Mouse (Mus musculus) intestine, embryonic 14.5 days (tissue): ENCODE data around the gene Nrap. TPM values are rescaled to one million over a fixed set of nuclear protein-coding genes. Genes with fewer than 3 reads are reported as not detected.

ENCODE experiments used
- ATAC-seq: fragments of 200-750 bp; cut with Nextera tagmentation; replicated peaks from 2 replicates; pipeline ENCODE4 v1.8.0; 2017; ENCODE audit warnings: low read depth, moderate number of reproducible peaks, moderate TSS enrichment, moderate library complexity; ENCODE audit not compliant: low FRiP score, low TSS enrichment
- DNase-seq: peaks from one replicate; pipeline ENCODE4 v3.0.0-alpha.2; 2018; ENCODE audit warnings: low spot score
- H3K27ac ChIP-seq: fragments of 300-500 bp; sonication (generic); 2 replicates; pipeline ENCODE4 v1.5.1; 2014; ENCODE audit warnings: low read depth, mild to moderate bottlenecking, control low read depth
- H3K27me3 ChIP-seq: fragments of 300-500 bp; sonication (generic); replicated peaks from 2 replicates; pipeline ENCODE4 v1.6.1; 2014; ENCODE audit warnings: low read length, control low read depth; ENCODE audit not compliant: control insufficient read depth, insufficient read depth
- H3K36me3 ChIP-seq: fragments of 300-500 bp; sonication (generic); 2 replicates; pipeline ENCODE4 v1.6.1; 2014; ENCODE audit warnings: low read length, control low read depth; ENCODE audit not compliant: control insufficient read depth, insufficient read depth
- H3K4me1 ChIP-seq: fragments of 300-500 bp; sonication (generic); replicated peaks from 2 replicates; pipeline ENCODE4 v1.6.1; 2014; ENCODE audit warnings: low read length, control low read depth, mixed read lengths; ENCODE audit not compliant: control insufficient read depth, insufficient read depth
- H3K4me2 ChIP-seq: fragments of 300-500 bp; sonication (generic); 2 replicates; pipeline ENCODE4 v1.6.1; 2014; ENCODE audit warnings: low read length
- H3K4me3 ChIP-seq: fragments of 300-500 bp; sonication (generic); 2 replicates; pipeline ENCODE4 v1.5.1; 2014; ENCODE audit warnings: low read depth, low read length, control low read depth, mixed read lengths
- H3K9ac ChIP-seq: fragments of 300-500 bp; sonication (generic); 2 replicates; pipeline ENCODE4 v1.6.1; 2014; ENCODE audit warnings: mild to moderate bottlenecking, low read length
- H3K9me3 ChIP-seq: fragments of 300-500 bp; sonication (generic); 2 replicates; pipeline ENCODE4 v1.6.1; 2016; ENCODE audit warnings: low read length, control low read depth; ENCODE audit not compliant: control insufficient read depth
- WGBS: fragments of 180-500 bp; shearing (Covaris S2); extraction: QIAGEN DNeasy Blood & Tissue Kit; methylation state at CpG from one replicate; pipeline ENCODE4 v1.1.7; 2014; 5-methylcytosine and 5-hydroxymethylcytosine counted together
- polyA plus RNA-seq: library from polyadenylated mRNA; unstranded; fragments of >200 nt; fragmentation: Nextera tagmentation; extraction: Ambion mirVana; gene quantifications from 2 replicates; pipeline ENCODE4 v1.2.1, GENCODE M21; 2014

Gene Nrap
- polyA plus RNA-seq, 1 experiment from 2014 or later: 0.26 TPM

DNA sequence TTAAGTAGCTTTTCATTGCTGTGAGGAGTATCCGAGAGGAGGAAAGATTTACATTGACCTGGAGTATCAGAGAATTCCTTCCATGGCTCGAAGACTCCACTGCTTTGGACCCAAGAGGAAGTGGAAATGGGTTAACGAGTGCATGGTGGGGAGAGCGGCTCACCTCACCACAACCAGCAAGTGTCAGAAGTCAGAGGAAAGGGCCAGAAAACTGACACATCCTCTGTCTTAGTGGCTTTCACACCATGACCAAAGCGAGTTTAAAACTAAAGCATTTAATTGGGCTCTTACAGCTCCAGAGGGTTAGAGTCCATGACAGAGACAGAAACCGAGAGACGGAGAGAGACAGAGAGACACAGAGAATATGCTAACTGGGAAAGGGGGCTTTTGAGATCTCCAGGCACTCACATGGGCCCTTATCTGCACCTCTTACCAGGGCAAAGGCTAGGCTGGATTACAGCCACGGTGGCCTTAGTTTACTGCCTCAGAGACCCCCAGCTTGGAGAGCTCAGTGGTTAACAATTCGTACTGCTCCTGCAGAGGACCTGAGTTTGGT lies 3.6 kb upstream of the Nrap start:
- Histone ChIP-seq H3K27ac (no peak overlapping the region), H3K9me3 (no peaks in the 10 kb centered on the region), H3K36me3 (no peaks in the 10 kb centered on the region), H3K4me3 (no peak overlapping the region), H3K4me2 (no peak overlapping the region), H3K27me3 (no peaks in the 10 kb centered on the region), H3K4me1 (peaks cover 5% of the 10 kb centered on the region; the same call in 1 of the 2 replicates), H3K9ac (no peak overlapping the region)
- ATAC-seq: no peak
- 81% methylated on average over 9 of the region's 9 CpGs for WGBS
- no peak for DNase-seq

GRCm38 (mm10) chr19:56391307-56392046 lies 1.6 kb upstream of the Nrap start:
- Histone ChIP-seq H3K9ac (no peak overlapping the region), H3K36me3 (no peaks in the 10 kb centered on the region), H3K27ac (no peak overlapping the region), H3K4me2 (no peak overlapping the region), H3K9me3 (no peaks in the 10 kb centered on the region), H3K4me1 (no peaks in the 10 kb centered on the region), H3K4me3 (no peak overlapping the region), H3K27me3 (no peaks in the 10 kb centered on the region)
- 77% methylated on average over 6 of the region's 6 CpGs for WGBS
- ATAC-seq (peak; percentile 86), DNase-seq (no peak)

DNA sequence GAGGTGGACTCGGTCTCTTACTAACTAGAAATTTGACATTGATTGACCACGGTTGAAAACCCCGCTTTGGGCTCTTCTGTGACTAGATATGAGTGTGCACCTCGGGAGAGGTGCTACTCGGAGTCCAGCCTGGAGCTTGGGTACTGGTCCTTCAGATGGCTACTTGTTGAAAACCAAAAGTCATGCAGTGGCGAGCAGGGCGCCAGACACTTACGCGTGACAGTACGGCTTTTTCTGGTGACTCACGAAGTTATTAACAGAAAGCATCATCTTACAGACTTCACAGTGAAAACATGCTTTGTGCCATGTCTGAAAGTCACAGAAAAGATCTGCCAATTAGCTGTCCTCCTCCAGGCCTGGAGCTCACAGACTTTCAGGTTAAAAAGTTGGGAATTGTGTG lies 661 bp downstream of the Nrap start:
- 91% methylated on average over 11 of the region's 11 CpGs for WGBS
- no peaks in the 10 kb centered on the region for H3K4me1 ChIP-seq
- H3K27ac ChIP-seq: no peak overlapping the region
- no peak overlapping the region for H3K4me3 ChIP-seq
- H3K36me3 ChIP-seq: no peaks in the 10 kb centered on the region
- ATAC-seq: no peak
- H3K4me2 ChIP-seq: no peak overlapping the region
- no peaks in the 10 kb centered on the region for H3K27me3 ChIP-seq
- H3K9ac ChIP-seq: no peak overlapping the region
- no peaks in the 10 kb centered on the region for H3K9me3 ChIP-seq
- DNase-seq: no peak

DNA sequence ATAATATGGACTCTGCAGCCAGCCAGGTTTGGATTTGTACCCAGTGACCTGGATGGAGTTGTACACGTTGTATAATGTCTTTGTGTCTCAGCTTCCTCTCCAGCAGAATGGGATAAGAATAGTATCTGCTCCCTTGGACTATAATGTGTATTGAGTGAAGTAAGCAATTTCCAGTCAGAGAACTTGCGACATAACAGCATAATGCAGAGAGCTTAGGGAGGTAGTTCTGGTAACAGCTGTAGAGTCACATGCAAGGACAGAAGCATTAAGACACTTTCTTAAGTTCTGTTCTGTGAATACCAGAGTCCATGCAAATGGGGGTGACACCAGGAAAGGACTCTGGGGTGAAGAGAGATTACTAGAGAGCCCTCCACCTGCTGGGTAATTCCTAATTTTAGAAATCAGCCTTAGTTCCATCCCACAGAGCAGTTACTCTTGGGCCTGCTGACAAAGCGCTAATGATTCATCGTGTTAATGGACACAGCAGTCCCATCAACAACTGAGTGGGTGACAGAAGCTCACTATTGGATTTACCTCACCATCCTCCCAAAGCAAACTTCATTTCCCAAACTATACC lies 2.0 kb downstream of the Nrap start:
- H3K9ac ChIP-seq: no peak overlapping the region
- no peaks in the 10 kb centered on the region for H3K4me1 ChIP-seq
- H3K4me2 ChIP-seq: no peak overlapping the region
- ATAC-seq: no peak
- no peak overlapping the region for H3K4me3 ChIP-seq
- no peaks in the 10 kb centered on the region for H3K36me3 ChIP-seq
- 77% methylated on average over 4 of the region's 4 CpGs for whole genome bisulfite sequencing
- no peaks in the 10 kb centered on the region for H3K27me3 ChIP-seq
- DNase-seq: no peak
- no peak overlapping the region for H3K27ac ChIP-seq
- H3K9me3 ChIP-seq: no peaks in the 10 kb centered on the region

DNA sequence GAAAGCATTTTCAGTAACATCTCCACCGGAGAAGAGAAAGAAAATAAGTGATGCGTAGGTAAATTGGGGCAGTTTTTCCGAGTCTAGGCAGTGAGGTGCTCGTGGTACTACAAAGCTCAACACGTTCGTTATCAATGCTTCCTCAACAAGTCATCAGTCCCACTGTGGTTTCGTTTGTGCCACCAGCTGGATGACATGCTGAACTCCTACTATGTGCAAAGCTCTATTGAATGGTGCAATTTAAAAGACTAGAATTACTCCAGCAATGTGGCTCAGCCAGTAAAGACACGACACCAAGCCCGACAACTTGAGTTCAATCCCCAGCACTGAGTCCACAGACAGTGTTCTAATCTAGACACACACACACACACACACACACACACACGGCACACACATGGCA lies 3.7 kb downstream of the Nrap start:
- H3K9me3 ChIP-seq: no peaks in the 10 kb centered on the region
- H3K36me3 ChIP-seq: no peaks in the 10 kb centered on the region
- no peaks in the 10 kb centered on the region for H3K27me3 ChIP-seq
- H3K9ac ChIP-seq: no peak overlapping the region
- H3K4me2 ChIP-seq: no peak overlapping the region
- no peak for DNase-seq
- no peak overlapping the region for H3K4me3 ChIP-seq
- H3K27ac ChIP-seq: no peak overlapping the region
- ATAC-seq: no peak
- WGBS: 93% methylated on average over 10 of the region's 10 CpGs
- no peaks in the 10 kb centered on the region for H3K4me1 ChIP-seq

DNA sequence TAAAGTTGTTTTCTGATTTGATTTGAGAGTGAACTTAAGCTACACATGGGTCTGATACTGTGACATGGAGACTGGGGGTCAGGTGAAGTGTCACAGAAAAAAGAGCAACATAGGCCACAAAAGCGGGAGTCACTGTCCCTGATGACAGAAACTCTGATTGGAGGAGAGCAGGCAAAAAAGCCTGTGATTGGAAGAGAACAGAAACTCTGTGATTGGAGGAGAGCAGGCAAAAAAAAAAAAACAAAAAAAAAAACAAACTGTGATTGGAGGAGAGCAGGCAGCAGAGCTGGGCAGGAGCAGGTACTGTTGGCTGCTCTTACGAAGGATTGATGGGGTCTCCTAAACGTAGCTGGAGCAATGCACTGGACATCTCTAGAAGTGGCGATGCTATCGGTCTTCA lies 4.3 kb downstream of the Nrap start:
- DNase-seq (no peak), ATAC-seq (no peak)
- no peaks in the 10 kb centered on the region for H3K9me3 ChIP-seq
- H3K4me3 ChIP-seq: no peak overlapping the region
- no peaks in the 10 kb centered on the region for H3K36me3 ChIP-seq
- H3K9ac ChIP-seq: no peak overlapping the region
- WGBS: 85% methylated on average over 5 of the region's 5 CpGs
- no peaks in the 10 kb centered on the region for H3K4me1 ChIP-seq
- H3K27ac ChIP-seq: no peak overlapping the region
- H3K4me2 ChIP-seq: no peak overlapping the region
- no peaks in the 10 kb centered on the region for H3K27me3 ChIP-seq

DNA sequence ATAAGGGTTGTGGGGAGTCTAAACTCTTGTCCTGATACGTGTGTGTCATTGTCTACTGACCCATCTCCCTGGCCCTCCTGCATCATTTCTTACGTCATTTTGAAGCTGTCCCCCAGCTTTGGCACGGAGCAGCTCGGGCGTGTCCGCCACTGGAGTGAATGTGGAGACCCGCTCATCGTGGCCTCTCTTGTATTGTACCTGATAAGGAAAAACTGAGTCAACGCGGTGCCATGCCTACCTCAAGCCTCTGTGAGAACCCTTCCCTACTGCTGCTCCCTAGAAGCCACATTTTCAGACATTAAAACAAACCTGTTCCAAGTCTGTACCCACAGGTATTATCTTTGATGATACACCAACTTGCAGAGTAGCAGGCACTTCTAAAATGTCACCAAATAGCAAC lies 8.4 kb downstream of the Nrap start:
- ATAC-seq (no peak), DNase-seq (no peak)
- Histone ChIP-seq H3K4me1 (no peaks in the 10 kb centered on the region), H3K27ac (no peak overlapping the region), H3K4me3 (no peak overlapping the region), H3K27me3 (no peaks in the 10 kb centered on the region), H3K36me3 (no peaks in the 10 kb centered on the region), H3K9ac (no peak overlapping the region), H3K9me3 (no peaks in the 10 kb centered on the region), H3K4me2 (no peak overlapping the region)
- WGBS: 82% methylated on average over 10 of the region's 10 CpGs

DNA sequence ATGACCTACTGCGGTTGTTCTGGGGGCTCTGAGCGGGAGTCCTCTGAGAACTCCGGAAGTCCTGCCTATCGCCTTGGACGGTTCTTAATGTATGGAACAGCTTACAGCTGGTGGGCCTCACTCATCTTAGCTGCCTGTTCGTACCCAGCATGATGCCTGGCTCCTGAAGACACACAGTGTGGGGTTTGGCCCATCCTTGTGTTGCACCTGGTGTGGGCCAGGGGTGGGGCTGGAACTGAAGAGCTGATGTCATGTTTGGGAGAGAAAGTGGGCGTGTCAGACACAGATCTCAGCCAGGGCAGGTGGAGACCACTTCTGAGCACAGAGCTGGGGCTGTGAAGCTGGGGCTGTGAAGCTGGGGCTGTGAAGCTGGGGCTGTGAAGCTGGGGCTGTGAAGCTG lies 9.5 kb downstream of the Nrap start:
- Histone ChIP-seq H3K9me3 (no peaks in the 10 kb centered on the region), H3K4me3 (no peak overlapping the region), H3K27ac (no peak overlapping the region), H3K4me2 (no peak overlapping the region), H3K9ac (no peak overlapping the region), H3K36me3 (no peaks in the 10 kb centered on the region), H3K4me1 (no peaks in the 10 kb centered on the region), H3K27me3 (no peaks in the 10 kb centered on the region)
- DNase-seq (no peak), ATAC-seq (no peak)
- 76% methylated on average over 7 of the region's 7 CpGs for WGBS
